Mouse (Mus musculus): ENCODE results near the gene Cd86.
A peak's percentile ranks its signal among the peaks of the same experiment; 100 is the strongest.

Cd86 gene

DNA sequence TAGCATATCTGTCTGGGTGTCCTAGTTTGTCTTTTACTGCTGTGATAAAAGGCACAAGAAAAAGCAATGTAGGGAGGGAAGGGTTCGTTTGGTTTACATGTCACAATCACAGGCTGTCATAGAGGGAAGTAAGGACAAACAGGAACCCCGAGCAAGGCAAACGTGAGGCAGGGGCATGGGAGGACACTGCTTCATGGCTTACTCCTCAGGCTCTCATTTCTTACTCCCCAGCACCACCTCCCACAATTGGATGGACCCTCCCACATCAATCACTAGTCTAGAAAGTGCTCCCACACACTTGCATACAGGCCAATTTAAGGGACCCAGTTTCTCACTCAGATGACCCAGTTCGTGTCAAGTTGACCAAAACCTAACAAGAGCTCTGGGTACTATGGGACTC, 29.1 kb downstream of the Cd86 start:
- no peak for TF ChIP-seq POU5F1 (IDR thresholded peaks at IDR 0.05; ENCODE audit: borderline replicate concordance, low read length)
- Histone ChIP-seq H3K36me3 (ENCODE audit: insufficient read depth, low read length) (no peaks in the 10 kb centered on the region), H3K9me3 (ENCODE audit: low read length) (peaks cover 6% of the 10 kb centered on the region), H3K4me3 (replicated peaks; ENCODE audit: low read length) (no peak overlapping the region), H3K4me1 (replicated peaks; ENCODE audit: low read depth, low read length) (peaks cover 40% of the 10 kb centered on the region), H3K27me3 (ENCODE audit: insufficient read depth, low read length) (peaks cover 11% of the 10 kb centered on the region)

DNA sequence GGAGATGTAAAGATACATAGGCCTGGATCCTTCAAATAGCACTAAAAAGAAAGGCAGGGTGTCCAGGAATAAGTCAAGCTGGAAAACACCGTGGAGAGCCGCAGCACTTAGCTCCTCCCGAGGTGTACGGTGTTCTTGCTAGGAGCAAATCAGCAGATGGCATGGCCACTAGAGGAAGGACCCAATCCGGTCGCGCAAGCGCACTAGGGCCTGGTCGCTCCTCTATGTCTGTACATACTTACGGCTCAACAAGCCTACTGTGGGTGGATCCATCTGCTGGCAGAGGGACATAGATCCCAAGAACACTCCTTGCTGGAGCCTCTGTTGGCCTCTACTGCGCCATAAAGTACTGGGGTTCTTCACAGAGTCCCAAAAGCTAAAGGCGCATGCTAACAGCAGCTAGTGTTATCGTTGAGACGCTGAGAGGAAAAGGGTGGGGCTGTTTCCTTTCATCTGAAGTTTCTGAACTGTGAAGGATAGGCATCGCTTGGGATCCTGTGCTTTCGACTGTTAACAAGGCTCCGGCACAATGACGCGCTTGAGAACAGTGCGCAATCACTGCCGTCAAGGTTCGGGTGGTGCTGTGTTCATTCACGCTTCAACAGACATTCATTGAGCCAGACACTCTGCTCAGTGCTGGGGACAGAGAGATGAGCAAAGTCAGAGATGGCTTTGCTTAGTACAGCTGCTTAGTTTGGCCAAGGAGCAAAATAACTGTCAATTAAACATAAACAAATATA, 30.7 kb downstream of the Cd86 start:
- Histone ChIP-seq H3K36me3 (ENCODE audit: insufficient read depth, low read length) (no peaks in the 10 kb centered on the region), H3K27me3 (ENCODE audit: insufficient read depth, low read length) (peaks cover 11% of the 10 kb centered on the region), H3K9me3 (ENCODE audit: low read length) (peaks cover 6% of the 10 kb centered on the region), H3K4me3 (replicated peaks; ENCODE audit: low read length) (peak overlapping the region; percentile 51), H3K4me1 (replicated peaks; ENCODE audit: low read depth, low read length) (peaks cover 28% of the 10 kb centered on the region)
- TF ChIP-seq POU5F1 (IDR thresholded peaks at IDR 0.05; ENCODE audit: borderline replicate concordance, low read length) (no peak), NANOG (IDR thresholded peaks at IDR 0.05; ENCODE audit: borderline replicate concordance, low read length) (no peak), CTCF (conservative IDR thresholded peaks at IDR 0.05; ENCODE audit: low read length) (no peak)

GRCm38 (mm10) chr16:36634421-36634820, 31.5 kb downstream of the Cd86 start:
- Histone ChIP-seq H3K36me3 (ENCODE audit: insufficient read depth, low read length) (no peaks in the 10 kb centered on the region), H3K4me1 (replicated peaks; ENCODE audit: low read depth, low read length) (peaks cover 21% of the 10 kb centered on the region), H3K4me3 (replicated peaks; ENCODE audit: low read length) (0 out of 2 replicates have a peak overlapping the region, but pooled peaks have one; percentile 51), H3K27me3 (ENCODE audit: insufficient read depth, low read length) (peaks cover 11% of the 10 kb centered on the region), H3K9me3 (ENCODE audit: low read length) (peaks cover 4% of the 10 kb centered on the region)
- TF ChIP-seq NANOG (IDR thresholded peaks at IDR 0.05; ENCODE audit: borderline replicate concordance, low read length) (no peak), CTCF (conservative IDR thresholded peaks at IDR 0.05; ENCODE audit: low read length) (no peak), POU5F1 (IDR thresholded peaks at IDR 0.05; ENCODE audit: borderline replicate concordance, low read length) (no peak)

GRCm38 (mm10) chr16:36632229-36632628, 33.7 kb downstream of the Cd86 start:
- Histone ChIP-seq H3K36me3 (ENCODE audit: insufficient read depth, low read length) (no peaks in the 10 kb centered on the region), H3K4me3 (replicated peaks; ENCODE audit: low read length) (no peak overlapping the region), H3K27me3 (ENCODE audit: insufficient read depth, low read length) (peaks cover 7% of the 10 kb centered on the region), H3K4me1 (replicated peaks; ENCODE audit: low read depth, low read length) (peaks cover 28% of the 10 kb centered on the region), H3K9me3 (ENCODE audit: low read length) (no peaks in the 10 kb centered on the region)
- TF ChIP-seq NANOG (IDR thresholded peaks at IDR 0.05; ENCODE audit: borderline replicate concordance, low read length) (no peak), CTCF (conservative IDR thresholded peaks at IDR 0.05; ENCODE audit: low read length) (no peak), POU5F1 (IDR thresholded peaks at IDR 0.05; ENCODE audit: borderline replicate concordance, low read length) (no peak)

DNA sequence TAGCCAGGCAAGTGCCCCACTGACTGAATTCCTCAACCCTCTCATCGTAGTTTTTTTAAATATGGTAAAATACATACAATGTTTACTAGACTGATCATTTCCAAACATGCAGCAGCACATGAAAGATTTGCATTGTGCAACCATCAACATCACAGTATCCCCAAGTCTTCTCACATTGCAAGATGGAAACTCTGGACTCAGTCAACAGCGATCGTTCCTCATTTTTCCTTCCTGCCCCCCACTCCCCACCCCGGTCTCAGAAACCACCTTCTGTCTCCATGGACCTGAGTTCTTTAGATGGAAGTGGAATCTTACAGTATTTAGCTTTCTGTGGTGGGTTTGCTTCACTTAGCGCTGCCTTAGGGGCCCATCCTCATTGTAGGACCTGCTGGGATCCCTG, 34.3 kb downstream of the Cd86 start:
- no peak overlapping the region for H3K4me3 ChIP-seq (replicated peaks; ENCODE audit: low read length)
- H3K36me3 ChIP-seq (ENCODE audit: insufficient read depth, low read length): no peaks in the 10 kb centered on the region
- TF ChIP-seq POU5F1 (IDR thresholded peaks at IDR 0.05; ENCODE audit: borderline replicate concordance, low read length): no peak
- no peak for TF ChIP-seq CTCF (conservative IDR thresholded peaks at IDR 0.05; ENCODE audit: low read length)
- no peak for TF ChIP-seq NANOG (IDR thresholded peaks at IDR 0.05; ENCODE audit: borderline replicate concordance, low read length)
- H3K27me3 ChIP-seq (ENCODE audit: insufficient read depth, low read length): peaks cover 7% of the 10 kb centered on the region
- no peaks in the 10 kb centered on the region for H3K9me3 ChIP-seq (ENCODE audit: low read length)
- H3K4me1 ChIP-seq (replicated peaks; ENCODE audit: low read depth, low read length): peaks cover 34% of the 10 kb centered on the region

- no peak overlapping the region for H3K4me3 ChIP-seq (replicated peaks; ENCODE audit: low read length)
- TF ChIP-seq NANOG (IDR thresholded peaks at IDR 0.05; ENCODE audit: borderline replicate concordance, low read length) (no peak), POU5F1 (IDR thresholded peaks at IDR 0.05; ENCODE audit: borderline replicate concordance, low read length) (no peak), CTCF (conservative IDR thresholded peaks at IDR 0.05; ENCODE audit: low read length) (no peak)
- no peaks in the 10 kb centered on the region for H3K9me3 ChIP-seq (ENCODE audit: low read length)
These were observed 38.1 kb downstream of the Cd86 start for GRCm38 (mm10) chr16:36627740-36628139.

DNA sequence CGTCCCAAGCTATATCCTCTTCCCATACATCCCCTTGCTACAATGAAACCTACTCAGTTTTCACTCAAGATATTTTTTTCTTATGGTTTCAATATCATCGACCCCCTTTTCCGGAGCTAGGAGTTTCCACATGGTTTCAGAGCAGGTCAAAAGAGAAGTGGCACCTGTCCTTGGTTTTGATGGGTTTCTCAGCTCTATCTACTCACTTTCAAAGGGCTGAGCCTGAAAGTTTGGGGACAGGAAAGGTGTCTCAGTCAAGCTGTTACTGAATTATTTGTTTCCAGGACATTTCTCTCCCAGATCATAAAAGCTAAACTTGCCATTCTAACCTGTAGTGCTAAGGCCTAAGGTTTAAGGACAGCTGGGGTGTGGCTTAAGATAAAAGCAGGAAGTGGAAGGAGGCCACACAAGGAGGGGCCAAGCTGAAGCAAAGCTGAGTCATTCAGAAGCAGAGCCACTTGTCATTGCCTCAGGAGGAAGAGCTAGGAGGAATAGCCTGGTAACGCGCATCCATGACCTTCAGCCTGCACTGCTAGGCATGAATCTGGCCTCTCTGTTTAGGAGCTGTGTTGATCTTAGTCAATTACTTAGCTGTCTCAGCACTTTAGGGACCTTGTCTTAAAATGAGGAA, 39.2 kb downstream of the Cd86 start:
- H3K9me3 ChIP-seq (ENCODE audit: low read length): no peaks in the 10 kb centered on the region
- H3K4me3 ChIP-seq (replicated peaks; ENCODE audit: low read length): no peak overlapping the region
- no peak for TF ChIP-seq CTCF (conservative IDR thresholded peaks at IDR 0.05; ENCODE audit: low read length)
- no peak for TF ChIP-seq NANOG (IDR thresholded peaks at IDR 0.05; ENCODE audit: borderline replicate concordance, low read length)
- TF ChIP-seq POU5F1 (IDR thresholded peaks at IDR 0.05; ENCODE audit: borderline replicate concordance, low read length): no peak
- H3K4me1 ChIP-seq (replicated peaks; ENCODE audit: low read depth, low read length): peaks cover 18% of the 10 kb centered on the region
- H3K36me3 ChIP-seq (ENCODE audit: insufficient read depth, low read length): no peaks in the 10 kb centered on the region
- H3K27me3 ChIP-seq (ENCODE audit: insufficient read depth, low read length): no peaks in the 10 kb centered on the region

More at GRCm38 (mm10) chr16:36627740-36628139, 38.1 kb downstream of the Cd86 start:
- Histone ChIP-seq H3K27me3 (ENCODE audit: insufficient read depth, low read length) (no peaks in the 10 kb centered on the region), H3K36me3 (ENCODE audit: insufficient read depth, low read length) (no peaks in the 10 kb centered on the region), H3K4me1 (replicated peaks; ENCODE audit: low read depth, low read length) (peaks cover 16% of the 10 kb centered on the region)

DNA sequence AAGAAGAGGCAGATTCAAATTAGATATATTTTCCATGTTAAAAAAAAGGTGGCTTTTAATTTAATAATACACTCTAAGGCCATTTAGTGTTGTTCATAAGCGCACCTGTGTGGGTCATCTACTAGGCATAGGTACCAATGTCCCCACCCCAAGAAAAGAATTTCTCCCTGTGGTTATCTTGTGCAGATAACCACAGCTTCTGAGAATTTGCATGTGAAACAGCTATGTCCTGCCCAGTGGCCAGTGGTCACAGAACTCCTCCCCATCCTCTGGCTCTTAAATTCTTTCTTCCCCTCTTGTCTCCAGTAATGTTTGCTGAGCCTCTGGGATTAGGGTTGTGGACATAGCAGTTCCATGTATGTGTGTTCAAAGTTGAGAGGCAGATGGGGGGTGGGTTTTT, 40.0 kb downstream of the Cd86 start:
- Histone ChIP-seq H3K27me3 (ENCODE audit: insufficient read depth, low read length) (no peaks in the 10 kb centered on the region), H3K4me1 (replicated peaks; ENCODE audit: low read depth, low read length) (peaks cover 21% of the 10 kb centered on the region), H3K9me3 (ENCODE audit: low read length) (no peaks in the 10 kb centered on the region), H3K4me3 (replicated peaks; ENCODE audit: low read length) (no peak overlapping the region), H3K36me3 (ENCODE audit: insufficient read depth, low read length) (no peaks in the 10 kb centered on the region)
- no peak for TF ChIP-seq POU5F1 (IDR thresholded peaks at IDR 0.05; ENCODE audit: borderline replicate concordance, low read length)
- no peak for TF ChIP-seq CTCF (conservative IDR thresholded peaks at IDR 0.05; ENCODE audit: low read length)
- TF ChIP-seq NANOG (IDR thresholded peaks at IDR 0.05; ENCODE audit: borderline replicate concordance, low read length): no peak
